Mouse (Mus musculus): ENCODE data around the gene Ddi1. TPM values are rescaled to one million over a fixed set of nuclear protein-coding genes. Genes with fewer than 3 reads are reported as not detected.
"Not testable (repeated sequence)": the region's sequence is repeated elsewhere in the genome, so short reads cannot be mapped to it uniquely, and the experiment has no call there.

Gene Ddi1
- polyA plus RNA-seq, 1 experiment: not detected

DNA sequence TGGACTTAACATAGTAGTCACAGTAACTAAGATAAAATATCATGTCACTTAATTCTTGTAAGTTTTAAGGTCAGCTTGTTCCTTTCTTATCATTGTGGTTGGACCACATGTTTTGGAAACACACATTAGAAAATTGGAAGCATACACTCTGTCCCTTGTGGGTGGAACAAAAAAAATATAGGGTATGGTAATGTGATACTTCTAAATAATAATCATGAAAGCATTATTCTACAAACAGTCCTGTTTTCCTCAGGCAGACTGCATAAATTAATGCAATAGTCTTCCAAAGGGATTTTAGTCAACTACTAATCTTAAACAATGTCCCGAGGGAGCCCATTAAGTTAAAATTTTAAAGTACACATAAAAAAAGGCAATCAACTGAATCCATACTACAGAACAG, 6.7 kb upstream of the Ddi1 start:
- TF ChIP-seq CTCF (IDR thresholded peaks at IDR 0.05; ENCODE audit: insufficient read depth, low read depth, low read length) (no peak), POLR2A (IDR thresholded peaks at IDR 0.05; ENCODE audit: insufficient read depth, low read depth, low read length) (no peak)
- Histone ChIP-seq H3K27ac (ENCODE audit: insufficient read depth, low read depth, low read length) (no peak overlapping the region), H3K4me3 (ENCODE audit: insufficient read depth, low read depth, low read length) (no peak overlapping the region), H3K4me1 (ENCODE audit: control insufficient read depth, insufficient read depth, low read length) (no peaks in the 10 kb centered on the region)
- WGBS: 51% methylated on average over 1 of the region's 1 CpGs

DNA sequence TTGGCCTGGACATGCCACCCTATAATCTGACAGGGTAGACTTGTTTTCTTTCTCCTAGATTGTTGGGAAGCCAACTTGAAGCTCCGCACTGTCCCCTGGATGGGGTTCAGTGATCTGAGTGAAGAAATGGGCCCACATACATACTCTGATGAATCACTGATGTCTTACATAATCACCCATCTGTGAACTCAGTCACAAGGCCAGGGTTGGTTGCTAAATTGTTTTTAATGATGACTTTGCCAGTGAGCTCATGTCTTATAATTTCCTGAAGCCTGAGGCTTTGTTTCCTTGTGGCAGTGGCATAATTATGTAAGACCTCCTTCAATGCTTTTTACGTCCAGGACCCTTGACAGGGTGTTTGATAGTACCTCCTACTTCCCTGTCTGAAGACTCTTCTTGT, 4.8 kb downstream of the Ddi1 start:
- TF ChIP-seq POLR2A (IDR thresholded peaks at IDR 0.05; ENCODE audit: insufficient read depth, low read depth, low read length) (no peak), CTCF (IDR thresholded peaks at IDR 0.05; ENCODE audit: insufficient read depth, low read depth, low read length) (no peak)
- no peak overlapping the region for H3K27ac ChIP-seq (ENCODE audit: insufficient read depth, low read depth, low read length)
- H3K4me1 ChIP-seq (ENCODE audit: control insufficient read depth, insufficient read depth, low read length): no peaks in the 10 kb centered on the region
- WGBS: 64% methylated on average over 2 of the region's 2 CpGs
- no peak overlapping the region for H3K4me3 ChIP-seq (ENCODE audit: insufficient read depth, low read depth, low read length)

DNA sequence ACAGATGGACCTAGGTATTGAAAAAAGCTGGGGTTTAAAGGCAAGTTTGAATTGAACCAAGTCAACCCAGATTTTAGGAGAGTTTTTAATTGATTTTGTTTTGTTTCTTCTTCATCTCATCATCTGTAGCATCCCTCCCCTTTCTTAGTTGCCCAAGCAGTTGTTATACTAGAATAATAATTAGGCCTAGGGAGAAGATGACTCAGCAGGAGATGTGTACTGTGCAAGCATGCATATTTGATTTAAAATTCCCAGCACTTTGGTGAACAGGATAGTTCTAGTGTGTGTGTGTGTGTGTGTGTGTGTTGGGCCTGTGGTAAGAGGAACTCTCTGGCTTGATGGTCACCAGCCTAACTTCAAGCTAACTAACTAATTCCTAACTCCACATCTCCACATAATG, 12.6 kb downstream of the Ddi1 start:
- TF ChIP-seq POLR2A (IDR thresholded peaks at IDR 0.05; ENCODE audit: insufficient read depth, low read depth, low read length): no peak
- no peak for TF ChIP-seq CTCF (IDR thresholded peaks at IDR 0.05; ENCODE audit: insufficient read depth, low read depth, low read length)
- Histone ChIP-seq H3K27ac (ENCODE audit: insufficient read depth, low read depth, low read length) (no peak overlapping the region), H3K4me1 (ENCODE audit: control insufficient read depth, insufficient read depth, low read length) (no peaks in the 10 kb centered on the region), H3K4me3 (ENCODE audit: insufficient read depth, low read depth, low read length) (no peak overlapping the region)

DNA sequence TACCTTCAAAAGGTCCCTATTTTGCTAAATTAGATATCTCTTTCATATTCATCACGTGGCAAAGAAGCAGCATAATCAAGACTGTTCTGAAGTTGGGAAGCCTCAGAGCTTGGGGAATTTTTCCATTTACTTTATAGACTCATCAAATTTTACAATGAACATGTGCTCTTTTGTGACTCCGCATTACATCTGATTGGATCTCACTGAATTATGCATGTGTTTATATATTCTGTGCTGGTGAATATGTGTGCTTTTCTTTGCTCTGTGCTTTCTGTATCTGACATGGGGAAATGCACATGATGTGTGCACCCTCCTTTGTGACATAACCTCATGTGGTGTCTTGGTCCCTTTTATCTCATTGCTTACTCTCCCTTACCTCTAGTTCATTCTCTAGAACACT, 17.7 kb downstream of the Ddi1 start:
- Histone ChIP-seq H3K27ac (ENCODE audit: insufficient read depth, low read depth, low read length) (no peak overlapping the region), H3K4me3 (ENCODE audit: insufficient read depth, low read depth, low read length) (no peak overlapping the region), H3K4me1 (ENCODE audit: control insufficient read depth, insufficient read depth, low read length) (no peaks in the 10 kb centered on the region)
- TF ChIP-seq CTCF (IDR thresholded peaks at IDR 0.05; ENCODE audit: insufficient read depth, low read depth, low read length) (no peak), POLR2A (IDR thresholded peaks at IDR 0.05; ENCODE audit: insufficient read depth, low read depth, low read length) (no peak)
- 88% methylated on average over 2 of the region's 2 CpGs for WGBS

DNA sequence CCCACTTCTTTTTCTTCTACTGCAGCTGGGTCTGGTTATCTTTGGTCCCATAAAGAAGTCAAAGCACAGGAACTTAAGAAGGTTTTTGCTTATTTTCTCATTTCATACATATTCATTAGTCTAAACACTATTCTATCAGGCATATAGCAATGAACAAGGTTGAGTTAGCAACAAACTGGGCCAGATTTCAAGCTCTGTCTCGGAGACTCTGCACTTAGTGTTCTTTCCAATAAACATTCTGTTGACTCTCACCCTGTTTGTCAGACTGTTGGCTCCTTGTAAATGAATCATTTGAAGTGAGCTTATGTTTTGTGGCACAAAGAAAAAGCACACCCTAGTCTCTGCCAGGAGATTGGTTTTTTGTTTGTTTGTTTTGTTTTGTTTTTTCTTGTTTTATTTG, 19.3 kb downstream of the Ddi1 start:
- WGBS: 34% methylated on average over 1 of the region's 1 CpGs
- TF ChIP-seq POLR2A (IDR thresholded peaks at IDR 0.05; ENCODE audit: insufficient read depth, low read depth, low read length): no peak
- TF ChIP-seq CTCF (IDR thresholded peaks at IDR 0.05; ENCODE audit: insufficient read depth, low read depth, low read length): no peak
- Histone ChIP-seq H3K27ac (ENCODE audit: insufficient read depth, low read depth, low read length) (no peak overlapping the region), H3K4me3 (ENCODE audit: insufficient read depth, low read depth, low read length) (no peak overlapping the region), H3K4me1 (ENCODE audit: control insufficient read depth, insufficient read depth, low read length) (no peaks in the 10 kb centered on the region)

DNA sequence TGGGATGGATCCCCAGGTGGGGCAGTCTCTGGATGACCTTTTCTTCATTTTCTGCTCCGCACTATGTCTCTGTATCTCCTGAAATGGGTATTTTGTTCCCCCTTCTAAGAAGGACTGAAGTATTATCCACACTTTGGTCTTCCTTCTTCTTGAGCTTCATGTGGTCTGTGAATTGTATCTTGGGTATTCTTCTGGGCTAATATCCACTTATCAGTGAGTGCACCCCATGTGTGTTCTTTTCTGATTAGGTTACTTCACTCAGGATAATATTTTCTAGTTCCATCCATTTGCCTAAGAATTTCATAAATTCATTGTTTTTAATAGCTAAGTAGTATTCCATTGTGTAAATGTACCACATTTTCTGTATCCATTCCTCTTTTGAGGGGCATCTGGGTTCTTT, 33.7 kb downstream of the Ddi1 start:
- not testable (repeated sequence) for H3K27ac ChIP-seq (ENCODE audit: insufficient read depth, low read depth, low read length); H3K4me3 ChIP-seq (ENCODE audit: insufficient read depth, low read depth, low read length); H3K4me1 ChIP-seq (ENCODE audit: control insufficient read depth, insufficient read depth, low read length)
- 98% methylated on average over 1 of the region's 1 CpGs for WGBS

DNA sequence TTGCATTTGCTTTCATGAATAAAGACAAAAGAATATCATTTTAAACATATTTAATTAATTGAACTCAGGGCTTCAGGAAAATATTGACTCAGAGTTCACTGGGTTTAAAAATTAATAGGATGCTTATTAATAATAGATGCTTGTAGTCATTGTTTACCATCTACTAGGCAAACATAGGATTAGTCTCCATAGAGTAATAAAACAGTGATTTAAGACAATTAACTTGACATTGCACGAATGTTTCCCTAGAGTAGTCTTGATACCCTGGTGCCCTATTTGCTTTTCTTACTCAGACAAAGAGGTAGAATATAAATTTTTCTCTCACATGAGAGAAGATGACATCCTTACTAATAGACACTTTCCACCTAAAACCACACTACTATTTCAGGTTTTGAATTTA, 52.1 kb downstream of the Ddi1 start:
- TF ChIP-seq CTCF (IDR thresholded peaks at IDR 0.05; ENCODE audit: insufficient read depth, low read depth, low read length): no peak
- no peak for TF ChIP-seq POLR2A (IDR thresholded peaks at IDR 0.05; ENCODE audit: insufficient read depth, low read depth, low read length)
- 33% methylated on average over 1 of the region's 1 CpGs for WGBS
- Histone ChIP-seq H3K27ac (ENCODE audit: insufficient read depth, low read depth, low read length) (no peak overlapping the region), H3K4me3 (ENCODE audit: insufficient read depth, low read depth, low read length) (no peak overlapping the region), H3K4me1 (ENCODE audit: control insufficient read depth, insufficient read depth, low read length) (no peaks in the 10 kb centered on the region)

DNA sequence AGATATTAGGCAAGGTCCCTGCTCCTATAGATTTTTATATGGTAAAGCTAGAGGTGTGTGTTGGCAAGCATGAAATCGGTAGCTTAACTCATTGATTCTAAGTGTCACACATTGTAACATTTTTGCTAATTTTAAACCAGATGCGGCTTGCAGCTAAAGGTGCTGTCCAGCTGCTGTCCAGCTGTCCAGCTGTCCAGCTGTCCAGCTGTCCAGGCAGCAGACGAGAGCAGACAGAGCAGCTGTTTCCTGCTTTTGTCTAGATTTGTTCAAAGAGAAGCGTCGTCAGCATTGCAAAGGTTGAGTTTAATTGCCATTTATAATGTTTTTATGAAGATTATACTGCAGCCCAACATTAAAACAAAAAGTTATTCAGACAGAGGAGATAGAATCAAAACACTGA, 56.8 kb downstream of the Ddi1 start:
- WGBS: 72% methylated on average over 5 of the region's 5 CpGs
- no peaks in the 10 kb centered on the region for H3K4me1 ChIP-seq (ENCODE audit: control insufficient read depth, insufficient read depth, low read length)

More for the DNA sequence above, 56.8 kb downstream of the Ddi1 start:
- TF ChIP-seq CTCF (IDR thresholded peaks at IDR 0.05; ENCODE audit: insufficient read depth, low read depth, low read length): no peak
- no peak for TF ChIP-seq POLR2A (IDR thresholded peaks at IDR 0.05; ENCODE audit: insufficient read depth, low read depth, low read length)
- Histone ChIP-seq H3K4me3 (ENCODE audit: insufficient read depth, low read depth, low read length) (no peak overlapping the region), H3K27ac (ENCODE audit: insufficient read depth, low read depth, low read length) (no peak overlapping the region)

Other genes starting within 250 kb of the Ddi1 start
- gene Pdgfd, start 101.3 kb downstream of the Ddi1 start, polyA plus RNA-seq (2012; ENCODE audit: insufficient read depth, insufficient read length, low replicate concordance, missing spikeins): not detected in 2 replicates

All from olfactory bulb, adult 2 months (tissue).